Mouse (Mus musculus): ENCODE results near the gene Fabp1. TPM values are rescaled to one million over a fixed set of nuclear protein-coding genes. Genes with fewer than 3 reads are reported as not detected.

Gene Fabp1
- not detected in 2 replicates for polyA plus RNA-seq (2012)

GRCm38 (mm10) chr6:71199612-71200011, at the start of gene Fabp1:
Gene Fabp1, plus strand, starts transcription at chr6:71199827.
- TF ChIP-seq GATA1 (IDR thresholded peaks at IDR 0.05; ENCODE audit: low read length), result no peak

GRCm38 (mm10) chr6:71151098-71151497, 48.5 kb upstream of the Fabp1 start:
- no peak for TF ChIP-seq GATA1 (IDR thresholded peaks at IDR 0.05; ENCODE audit: low read length)

- no peak for TF ChIP-seq GATA1 (IDR thresholded peaks at IDR 0.05; ENCODE audit: low read length)
Observed at GRCm38 (mm10) chr6:71153486-71153885, 46.1 kb upstream of the Fabp1 start.

- no peak for TF ChIP-seq GATA1 (IDR thresholded peaks at IDR 0.05; ENCODE audit: low read length)
Observed at GRCm38 (mm10) chr6:71154861-71155260, 44.8 kb upstream of the Fabp1 start.

- no peak for TF ChIP-seq GATA1 (IDR thresholded peaks at IDR 0.05; ENCODE audit: low read length)
Observed at GRCm38 (mm10) chr6:71156674-71157326, 42.8 kb upstream of the Fabp1 start.

GRCm38 (mm10) chr6:71161290-71161689, 38.3 kb upstream of the Fabp1 start:
- TF ChIP-seq GATA1 (IDR thresholded peaks at IDR 0.05; ENCODE audit: low read length), result no peak

GRCm38 (mm10) chr6:71162269-71162668, 37.4 kb upstream of the Fabp1 start:
- TF ChIP-seq GATA1 (IDR thresholded peaks at IDR 0.05; ENCODE audit: low read length), result no peak

GRCm38 (mm10) chr6:71164394-71164793, 35.2 kb upstream of the Fabp1 start:
- no peak for TF ChIP-seq GATA1 (IDR thresholded peaks at IDR 0.05; ENCODE audit: low read length)

GRCm38 (mm10) chr6:71166551-71167169, 33.0 kb upstream of the Fabp1 start:
- no peak for TF ChIP-seq GATA1 (IDR thresholded peaks at IDR 0.05; ENCODE audit: low read length)

- no peak for TF ChIP-seq GATA1 (IDR thresholded peaks at IDR 0.05; ENCODE audit: low read length)
Observed at GRCm38 (mm10) chr6:71172812-71173580, 26.6 kb upstream of the Fabp1 start.

GRCm38 (mm10) chr6:71180596-71180995, 19.0 kb upstream of the Fabp1 start:
- no peak for TF ChIP-seq GATA1 (IDR thresholded peaks at IDR 0.05; ENCODE audit: low read length)

- no peak for TF ChIP-seq GATA1 (IDR thresholded peaks at IDR 0.05; ENCODE audit: low read length)
Observed at GRCm38 (mm10) chr6:71184941-71185604, 14.6 kb upstream of the Fabp1 start.

GRCm38 (mm10) chr6:71189578-71189977, 10.0 kb upstream of the Fabp1 start:
- no peak for TF ChIP-seq GATA1 (IDR thresholded peaks at IDR 0.05; ENCODE audit: low read length)

- TF ChIP-seq GATA1 (IDR thresholded peaks at IDR 0.05; ENCODE audit: low read length), result no peak
Observed at GRCm38 (mm10) chr6:71190501-71190900, 9.1 kb upstream of the Fabp1 start.

GRCm38 (mm10) chr6:71193151-71193740, 6.4 kb upstream of the Fabp1 start:
- no peak for TF ChIP-seq GATA1 (IDR thresholded peaks at IDR 0.05; ENCODE audit: low read length)

GRCm38 (mm10) chr6:71196107-71196506, 3.5 kb upstream of the Fabp1 start:
- TF ChIP-seq GATA1 (IDR thresholded peaks at IDR 0.05; ENCODE audit: low read length), result no peak
